ENCODE assay signal across 28 mouse cellular contexts in genomic region chr7:46533518-46533917, GRCm38 (mm10).
DNase-seq lines count a peak whose midpoint lies in the region; ATAC-seq and TF ChIP-seq lines count a peak whose summit lies in the region.
"Had no signal": no experiment of that assay in that cellular context is flagged by ENCODE, and none has a peak within 500 bp of the region (broad histone marks: within the 10 kb centered on the region; RNA-seq: fewer than 3 reads in every experiment).

No protein-coding gene starts in this region.

- TF ChIP-seq CTCF in gastrocnemius, adult 2 months (IDR thresholded peaks at IDR 0.05) = 0 out of 2 replicates have a peak, but pooled peaks have one; percentile 1
- TF ChIP-seq CTCF in liver, adult 2 months (IDR thresholded peaks at IDR 0.05; ENCODE audit: low read depth, low read length) = no peak
- no peak for TF ChIP-seq CTCF in thymus, adult 2 months (IDR thresholded peaks at IDR 0.05; ENCODE audit: borderline replicate concordance, control insufficient read depth, extremely low read depth, insufficient read depth, low read length, poor library complexity)

- WGBS in liver, adult 2 months = 81% methylated on average over 11 of the region's 11 CpGs
- WGBS in liver, embryonic 12.5 days (ENCODE audit: insufficient replicate concordance) = 83% methylated on average over 11 of the region's 11 CpGs
- 90% methylated on average over 11 of the region's 11 CpGs for WGBS in thymus, adult 2 months

- no peak for DNase-seq in gastrocnemius, adult 2 months
- no peak for DNase-seq in gastrocnemius, adult 8-10 months (ENCODE audit: low spot score in 2 of 2)
- DNase-seq in liver, adult 2 months (ENCODE audit: extremely low read depth, low read depth, low spot score) = peak; percentile 1
- DNase-seq in thymus, postnatal 14 days = peak; percentile 29
- no peak for DNase-seq in thymus, adult 2 months
- DNase-seq in urinary bladder, adult 18-20 months (ENCODE audit: low spot score in 2 of 2) = no peak
- DNase-seq: adrenal gland, postnatal 10 days; B cell, adult 2 months; gastrocnemius, postnatal 10 days; kidney, adult 2 months; kidney, postnatal 4 days; liver, embryonic 13.5 days; lung, adult 18-20 months; lung, postnatal 4 days; midbrain, embryonic 14.5 days; right cerebral cortex, postnatal 14 days; thymus, postnatal 25 days had no signal

- H3K4me2 ChIP-seq in liver, embryonic 12.5 days = no peak overlapping the region
- H3K4me2 ChIP-seq: embryonic facial prominence, embryonic 13.5 days; heart, embryonic 15.5 days; intestine, embryonic 15.5 days; limb, embryonic 13.5 days; liver, embryonic 13.5 days had no signal

- no peak overlapping the region for H3K27ac ChIP-seq in gastrocnemius, adult 2 months
- H3K27ac ChIP-seq in liver, adult 2 months (replicated peaks; ENCODE audit: insufficient read depth, low read depth, low read length) = no peak overlapping the region
- no peak overlapping the region for H3K27ac ChIP-seq in liver, embryonic 12.5 days
- H3K27ac ChIP-seq in thymus, adult 2 months (ENCODE audit: control insufficient read depth, insufficient read depth, low read length) = no peak overlapping the region
- H3K27ac ChIP-seq: embryonic facial prominence, embryonic 13.5 days; forebrain, embryonic 10.5 days; heart, embryonic 15.5 days; intestine, embryonic 15.5 days; kidney, postnatal 0 days; limb, embryonic 13.5 days; liver, embryonic 13.5 days had no signal

- no peak for TF ChIP-seq POLR2A in liver, adult 2 months (IDR thresholded peaks at IDR 0.05; ENCODE audit: extremely low read depth, insufficient read depth, low read length)
- no peak for TF ChIP-seq POLR2A in thymus, adult 2 months (IDR thresholded peaks at IDR 0.05; ENCODE audit: control insufficient read depth, extremely low read depth, insufficient read depth, low read length, poor library complexity)

- no peaks in the 10 kb centered on the region for H3K4me1 ChIP-seq in liver, adult 2 months (ENCODE audit: control insufficient read depth, insufficient read depth, low read length)
- H3K4me1 ChIP-seq in liver, embryonic 12.5 days = peaks cover 12% of the 10 kb centered on the region
- H3K4me1 ChIP-seq in thymus, adult 2 months (replicated peaks; ENCODE audit: control insufficient read depth, insufficient read depth, low read length) = peaks cover 25% of the 10 kb centered on the region
- H3K4me1 ChIP-seq: embryonic facial prominence, embryonic 13.5 days; intestine, embryonic 15.5 days; liver, embryonic 13.5 days had no signal

- no peak overlapping the region for H3K4me3 ChIP-seq in gastrocnemius, adult 2 months
- no peak overlapping the region for H3K4me3 ChIP-seq in liver, adult 2 months (ENCODE audit: insufficient read depth, low read depth, low read length)
- no peak overlapping the region for H3K4me3 ChIP-seq in liver, embryonic 12.5 days
- H3K4me3 ChIP-seq in thymus, adult 2 months (ENCODE audit: control insufficient read depth, insufficient read depth, low read length) = no peak overlapping the region
- H3K4me3 ChIP-seq: embryonic facial prominence, embryonic 13.5 days; forebrain, embryonic 10.5 days; heart, embryonic 15.5 days; intestine, embryonic 15.5 days; limb, embryonic 13.5 days; liver, embryonic 13.5 days; megakaryocyte, embryonic 14.5 days had no signal

- no peak overlapping the region for H3K9ac ChIP-seq in liver, adult 2 months (ENCODE audit: low read depth, low read length)
- no peak overlapping the region for H3K9ac ChIP-seq in liver, embryonic 12.5 days
- H3K9ac ChIP-seq: embryonic facial prominence, embryonic 13.5 days; heart, embryonic 15.5 days; intestine, embryonic 15.5 days; limb, embryonic 13.5 days; liver, embryonic 13.5 days had no signal

- no peaks in the 10 kb centered on the region for H3K9me3 ChIP-seq in liver, embryonic 12.5 days (replicated peaks)
- H3K9me3 ChIP-seq: embryonic facial prominence, embryonic 13.5 days; forebrain, embryonic 10.5 days; heart, embryonic 15.5 days; intestine, embryonic 15.5 days; limb, embryonic 13.5 days; liver, embryonic 13.5 days; megakaryocyte, embryonic 14.5 days had no signal

- intact Hi-C loops in gastrocnemius, adult 2 months (cut with DNase I) = no loop called here

- no peaks in the 10 kb centered on the region for H3K36me3 ChIP-seq in liver, adult 2 months (ENCODE audit: control insufficient read depth, insufficient read depth, low read length)
- H3K36me3 ChIP-seq in liver, embryonic 12.5 days = no peaks in the 10 kb centered on the region
- H3K36me3 ChIP-seq in thymus, adult 2 months (ENCODE audit: control insufficient read depth, insufficient read depth, low read length) = no peaks in the 10 kb centered on the region
- H3K36me3 ChIP-seq: embryonic facial prominence, embryonic 13.5 days; forebrain, embryonic 10.5 days; heart, embryonic 15.5 days; intestine, embryonic 15.5 days; limb, embryonic 13.5 days; liver, embryonic 13.5 days had no signal

- H3K79me2 ChIP-seq in liver, adult 2 months (ENCODE audit: control insufficient read depth, insufficient read depth, low read length) = no peaks in the 10 kb centered on the region

- ATAC-seq in liver, embryonic 12.5 days = no peak
- ATAC-seq: forebrain, embryonic 16.5 days; hindbrain, postnatal 0 days; intestine, embryonic 15.5 days; lung, postnatal 0 days had no signal

- H3K27me3 ChIP-seq in liver, adult 2 months (ENCODE audit: control insufficient read depth, insufficient read depth, low read length) = no peaks in the 10 kb centered on the region
- H3K27me3 ChIP-seq in liver, embryonic 12.5 days (replicated peaks) = no peaks in the 10 kb centered on the region
- no peaks in the 10 kb centered on the region for H3K27me3 ChIP-seq in thymus, adult 2 months (ENCODE audit: control insufficient read depth, insufficient read depth, low read length)
- H3K27me3 ChIP-seq: embryonic facial prominence, embryonic 13.5 days; heart, embryonic 15.5 days; intestine, embryonic 15.5 days; limb, embryonic 13.5 days; liver, embryonic 13.5 days had no signal

Comparison
In these comparisons a context has a peak if more than half of its experiments do, and no peak if none do; other contexts are left out.
1. DNase-seq: peak in liver, adult 2 months (single experiment) and thymus, postnatal 14 days (single experiment); none in gastrocnemius, adult 2 months (single experiment), gastrocnemius, adult 8-10 months (0 of 2), thymus, adult 2 months (single experiment) and urinary bladder, adult 18-20 months (0 of 2).